Mouse (Mus musculus): Measurements from ENCODE around the gene Sntg2.

GRCm38 (mm10) chr12:30251283-30251829 lies 121.8 kb downstream of the Sntg2 start:
- no peak for TF ChIP-seq POLR2A (IDR thresholded peaks at IDR 0.05; ENCODE audit: insufficient read length, low read depth)
- TF ChIP-seq CEBPB (IDR thresholded peaks at IDR 0.05; ENCODE audit: insufficient read depth, poor library complexity, severe bottlenecking) = no peak
- TF ChIP-seq MYOD1 (IDR thresholded peaks at IDR 0.05; ENCODE audit: control insufficient read depth in 1 of 3, insufficient read length in 2 of 3, low read depth in 2 of 3) = no peak
- no peak for TF ChIP-seq E2F4 (IDR thresholded peaks at IDR 0.05; ENCODE audit: insufficient read depth)
- TF ChIP-seq REST (IDR thresholded peaks at IDR 0.05; ENCODE audit: insufficient read depth, insufficient read length) = no peak
- no peak for TF ChIP-seq TCF12 (IDR thresholded peaks at IDR 0.05; ENCODE audit: insufficient read depth, poor library complexity, severe bottlenecking)

All from myocyte (in vitro differentiated cells).